Mouse (Mus musculus) heart, adult 9 months (tissue): ENCODE measurements at regions not wholly inside any gene's neighbourhood (a gene's known extent, or its start where the extent isn't known, plus 50 kb on each side); places are given as distances from the start of the nearest gene placed in this dataset.

Source experiments
- DNase-seq, 2 experiments: peaks; one replicate each; pipeline ENCODE4 v3.0.0; 2022; ENCODE audit warnings: low spot score in 2 of 2

GRCm38 (mm10) chr8:18311597-18311996 lies 666.5 kb downstream of the Defb40 start:
- DNase-seq, result no peak

GRCm38 (mm10) chr8:18310927-18311326 lies 667.1 kb downstream of the Defb40 start:
- DNase-seq, result no peak

GRCm38 (mm10) chr8:18287536-18288237 lies 690.4 kb downstream of the Defb40 start:
- DNase-seq, result no peak

GRCm38 (mm10) chr8:18279932-18280331 lies 698.1 kb downstream of the Defb40 start:
- DNase-seq, result no peak

- DNase-seq, result no peak
These were observed 709.8 kb downstream of the Defb40 start for GRCm38 (mm10) chr8:18268301-18268700.

GRCm38 (mm10) chr8:18258287-18258961 lies 719.6 kb downstream of the Defb40 start:
- no peak for DNase-seq

GRCm38 (mm10) chr8:18246299-18246698 lies 731.8 kb downstream of the Defb40 start:
- no peak for DNase-seq

- DNase-seq, result no peak
These were observed 760.5 kb downstream of the Defb40 start for GRCm38 (mm10) chr8:18217599-18217998.

- no peak for DNase-seq
These were observed 760.9 kb downstream of the Defb40 start for GRCm38 (mm10) chr8:18217192-18217591.

- DNase-seq, result no peak
These were observed 761.5 kb downstream of the Defb40 start for GRCm38 (mm10) chr8:18216516-18216915.

GRCm38 (mm10) chr8:18210067-18210466 lies 768.0 kb downstream of the Defb40 start:
- no peak for DNase-seq

GRCm38 (mm10) chr8:18208658-18209057 lies 769.4 kb downstream of the Defb40 start:
- no peak for DNase-seq

- DNase-seq, result no peak
These were observed 790.6 kb downstream of the Defb40 start for GRCm38 (mm10) chr8:18187486-18187885.

GRCm38 (mm10) chr8:18175544-18176092 lies 802.4 kb downstream of the Defb40 start:
- no peak for DNase-seq

- no peak for DNase-seq
These were observed 819.4 kb downstream of the Defb40 start for GRCm38 (mm10) chr8:18158619-18159018.

- no peak for DNase-seq
These were observed 862.6 kb downstream of the Defb40 start for GRCm38 (mm10) chr8:18115333-18116044.

- no peak for DNase-seq
These were observed 864.8 kb downstream of the Defb40 start for GRCm38 (mm10) chr8:18113262-18113661.

- no peak for DNase-seq
These were observed 868.6 kb downstream of the Defb40 start for GRCm38 (mm10) chr8:18109480-18109879.

GRCm38 (mm10) chr8:18106827-18107226 lies 871.2 kb downstream of the Defb40 start:
- DNase-seq, result no peak

- no peak for DNase-seq
These were observed 912.6 kb downstream of the Defb40 start for GRCm38 (mm10) chr8:18065456-18065855.

- DNase-seq, result no peak
These were observed 918.5 kb downstream of the Defb40 start for GRCm38 (mm10) chr8:18059526-18059925.

GRCm38 (mm10) chr8:18021196-18021595 lies 956.9 kb downstream of the Defb40 start:
- no peak for DNase-seq
